Mouse (Mus musculus) retina, embryonic 14.5 days (tissue): ENCODE measurements around the gene Gramd1b.

Experiments used
- DNase-seq: peaks from one replicate; pipeline ENCODE4 v3.0.0-alpha.2; 2015; ENCODE audit warnings: low spot score

Gramd1b gene

GRCm38 (mm10) chr9:40397471-40398245 is 133.5 kb downstream of the Gramd1b start:
- DNase-seq = no peak

DNA sequence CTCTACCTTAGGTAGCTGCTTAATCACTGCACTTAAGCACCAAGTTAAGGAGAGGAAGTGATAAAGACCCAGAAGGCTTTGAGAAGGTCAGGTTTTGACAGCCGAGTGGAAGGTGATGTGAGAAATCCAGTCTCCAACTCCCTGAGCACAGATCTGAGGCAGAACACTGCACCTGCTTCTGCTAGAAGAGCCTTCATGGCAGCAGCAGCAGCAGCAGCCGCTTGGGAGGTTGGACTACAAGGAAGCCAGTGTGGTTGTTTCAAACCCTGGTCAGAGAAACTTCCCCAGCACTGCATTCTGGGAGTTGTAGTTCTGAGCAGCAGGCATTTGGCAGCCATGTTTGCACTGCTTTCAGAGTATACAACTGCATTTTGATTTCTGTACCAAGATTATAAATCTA is 134.1 kb downstream of the Gramd1b start:
- peak; percentile 82 for DNase-seq

DNA sequence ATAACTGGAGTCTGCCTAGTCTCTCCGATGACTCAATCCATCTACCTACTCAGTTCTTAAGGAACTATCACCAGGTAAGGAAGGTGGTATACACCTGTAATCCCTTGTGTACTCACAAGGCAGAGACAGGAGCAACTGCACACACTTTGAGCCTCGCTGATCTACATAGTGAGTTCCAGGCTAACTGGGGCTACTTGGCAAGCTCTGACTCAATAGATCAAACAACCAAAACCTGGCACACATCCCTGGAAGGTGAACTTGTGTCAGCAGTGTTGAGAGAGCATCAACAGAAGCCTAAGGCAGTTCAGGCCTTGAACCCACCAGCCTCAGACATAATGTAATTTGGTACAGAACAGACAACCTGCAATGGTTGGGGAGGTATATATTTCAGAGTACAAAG is 135.0 kb downstream of the Gramd1b start:
- DNase-seq = no peak

- DNase-seq = peak; percentile 69
These were observed 139.1 kb downstream of the Gramd1b start for GRCm38 (mm10) chr9:40391852-40392695.

DNA sequence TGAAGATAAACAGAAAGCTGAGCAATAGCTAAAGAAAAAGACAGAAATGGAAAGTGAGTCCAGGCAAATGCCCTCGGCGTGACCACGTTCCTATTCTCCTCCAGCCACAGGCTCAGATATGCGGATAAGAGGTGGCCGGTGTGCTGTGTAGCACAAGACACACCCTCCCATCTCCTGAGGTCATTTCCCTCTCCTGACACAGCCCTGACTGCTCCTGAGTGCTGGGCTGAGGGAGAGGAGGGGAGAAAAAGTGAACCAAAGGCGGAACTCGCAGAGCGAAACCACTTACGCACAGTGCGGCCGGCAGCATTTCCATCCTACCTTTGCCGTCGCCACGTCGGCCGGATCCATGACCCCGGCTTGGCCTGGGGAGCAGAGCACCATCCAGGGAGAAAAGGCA is 139.8 kb downstream of the Gramd1b start:
- no peak for DNase-seq

DNA sequence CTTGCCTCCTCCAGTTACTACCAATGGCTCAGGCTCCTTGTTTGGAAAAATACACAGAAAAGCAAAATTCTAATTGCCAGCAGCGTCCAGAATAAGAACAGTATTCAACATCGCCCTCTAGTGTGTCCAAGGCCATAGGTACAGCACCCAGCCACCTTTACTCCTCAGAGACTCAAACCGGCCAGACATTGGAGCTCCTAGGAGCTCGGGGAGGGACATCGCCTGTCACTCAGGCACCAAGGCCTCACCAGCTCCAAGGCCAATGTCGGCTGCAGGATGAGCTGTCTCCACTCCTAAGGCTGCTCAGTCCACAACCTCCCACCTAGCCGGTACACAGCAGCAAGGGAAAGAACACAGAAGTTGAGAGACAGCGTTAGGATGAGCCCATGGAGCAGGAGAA is 140.3 kb downstream of the Gramd1b start:
- peak; percentile 69 for DNase-seq

- no peak for DNase-seq
These were observed 140.8 kb downstream of the Gramd1b start for GRCm38 (mm10) chr9:40390396-40390760.

GRCm38 (mm10) chr9:40389669-40390395 is 141.4 kb downstream of the Gramd1b start:
- DNase-seq = no peak

DNA sequence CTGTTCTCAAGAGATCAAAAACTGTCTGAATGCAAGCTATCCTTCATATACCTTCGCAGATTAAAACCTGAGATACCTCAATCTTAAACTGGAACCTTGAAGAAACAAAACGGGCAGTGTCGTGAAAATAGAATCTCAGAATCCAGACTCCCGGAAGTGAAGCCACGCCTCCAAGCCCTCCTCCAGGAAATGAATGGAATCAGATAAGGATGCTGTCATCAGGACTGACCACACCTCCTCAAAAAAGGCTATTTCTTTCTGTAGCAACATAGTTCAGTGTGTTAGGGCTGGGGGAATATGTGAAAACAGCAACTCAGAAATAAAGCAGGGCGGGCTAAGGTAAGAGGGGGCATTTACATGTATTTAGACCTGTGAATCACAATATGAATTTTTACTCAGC is 142.0 kb downstream of the Gramd1b start:
- DNase-seq = no peak

DNA sequence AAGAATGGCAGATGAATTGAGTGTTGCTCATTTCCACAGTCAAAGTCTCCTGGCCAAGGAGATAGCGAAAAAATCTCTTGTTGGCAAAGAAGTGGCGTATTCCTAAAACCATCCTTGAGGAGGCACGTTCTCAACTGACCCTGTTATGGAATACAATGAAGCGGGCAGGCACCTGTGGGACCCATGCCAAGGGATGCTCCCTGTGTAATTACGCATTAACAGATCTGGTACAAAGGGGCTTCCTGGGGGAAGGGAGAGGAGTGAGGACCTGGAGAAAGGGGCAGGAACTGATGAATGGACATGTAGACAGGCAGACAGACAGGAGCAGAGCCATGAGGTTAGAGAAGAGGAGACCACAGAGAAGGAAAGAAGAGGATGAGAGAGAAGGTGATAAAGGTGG is 146.4 kb downstream of the Gramd1b start:
- DNase-seq = no peak

- no peak for DNase-seq
These were observed 148.7 kb downstream of the Gramd1b start for GRCm38 (mm10) chr9:40382508-40382907.

DNA sequence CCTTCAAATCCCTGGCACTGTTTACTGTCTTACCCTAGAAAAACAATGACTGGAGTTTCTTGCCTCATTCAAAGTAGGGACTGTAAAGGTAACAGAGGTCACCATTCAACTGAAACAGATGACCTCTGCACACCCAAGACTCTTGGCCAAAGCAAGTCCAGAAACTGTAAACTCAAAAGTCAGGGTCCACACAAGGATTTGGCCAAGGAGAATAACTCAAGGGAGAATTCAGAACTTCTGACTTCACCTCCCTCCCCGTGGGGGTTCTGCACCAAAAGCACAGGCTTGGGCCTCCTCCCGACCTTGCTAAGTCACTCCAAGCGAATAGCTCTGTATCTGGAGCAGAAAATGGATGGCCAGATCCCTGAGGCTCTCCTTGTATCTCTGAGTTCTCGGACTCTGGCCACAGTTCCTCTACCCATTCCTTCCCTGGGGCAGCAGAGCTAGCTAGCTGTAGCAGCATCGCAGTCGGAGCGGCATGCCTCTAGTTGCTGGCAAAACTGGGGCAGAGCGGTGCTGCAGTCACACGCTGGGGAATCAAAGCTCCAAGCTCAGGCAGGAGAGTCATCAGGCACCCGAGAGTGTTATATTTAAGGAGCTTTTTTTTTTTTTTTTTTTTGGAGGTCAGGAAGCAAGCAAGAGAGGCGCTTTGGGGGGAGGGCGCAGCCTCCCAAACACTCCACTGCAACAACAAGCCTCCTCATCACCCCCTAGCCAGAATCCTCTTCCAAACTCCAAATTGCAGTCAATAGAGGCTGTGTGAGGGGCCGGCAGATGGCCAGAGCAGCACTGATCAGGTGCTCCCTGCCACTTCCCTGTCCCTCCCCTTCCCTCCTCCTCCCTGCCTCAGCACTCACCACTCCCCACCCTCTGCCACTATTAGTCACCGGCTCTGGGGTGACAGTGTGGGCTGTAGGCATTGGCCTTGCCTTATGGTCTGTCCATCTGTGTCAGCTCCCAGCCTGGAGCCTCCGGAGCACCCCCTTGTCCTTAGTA is 149.5 kb downstream of the Gramd1b start:
- peak; percentile 64 for DNase-seq

DNA sequence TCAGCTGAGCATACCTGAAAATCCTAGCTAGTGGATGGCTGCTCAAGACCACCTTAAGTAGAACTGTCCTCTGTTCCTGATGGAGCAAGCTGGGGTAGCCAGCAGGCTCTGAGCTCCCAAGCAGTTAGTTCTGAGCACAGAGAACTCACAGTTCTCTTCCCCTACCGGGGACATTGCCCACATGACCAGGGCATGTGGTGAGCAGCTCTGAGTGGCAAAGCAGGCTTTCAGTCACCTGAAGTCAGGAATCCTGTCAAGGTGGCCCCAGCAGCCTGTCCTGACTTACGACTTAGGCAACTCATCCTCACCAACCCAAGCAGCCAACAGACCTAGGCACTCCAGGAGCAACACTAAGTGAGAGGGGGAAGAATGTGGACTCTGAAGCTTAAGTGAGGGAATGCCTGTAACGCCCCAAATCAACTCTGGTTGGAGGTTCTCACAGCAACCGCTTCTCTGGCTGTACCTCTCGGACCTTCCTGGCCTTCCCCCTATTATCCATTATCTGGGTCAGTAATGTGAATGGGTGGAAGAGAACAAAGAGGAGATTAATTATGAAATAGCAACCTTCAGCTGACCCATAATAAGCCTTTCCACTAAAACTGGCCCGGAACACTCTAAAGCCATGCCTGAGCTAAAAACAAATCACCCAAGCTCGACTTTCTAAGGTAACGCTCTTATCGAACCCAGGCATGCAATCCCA is 154.3 kb downstream of the Gramd1b start:
- DNase-seq = peak; percentile 63

DNA sequence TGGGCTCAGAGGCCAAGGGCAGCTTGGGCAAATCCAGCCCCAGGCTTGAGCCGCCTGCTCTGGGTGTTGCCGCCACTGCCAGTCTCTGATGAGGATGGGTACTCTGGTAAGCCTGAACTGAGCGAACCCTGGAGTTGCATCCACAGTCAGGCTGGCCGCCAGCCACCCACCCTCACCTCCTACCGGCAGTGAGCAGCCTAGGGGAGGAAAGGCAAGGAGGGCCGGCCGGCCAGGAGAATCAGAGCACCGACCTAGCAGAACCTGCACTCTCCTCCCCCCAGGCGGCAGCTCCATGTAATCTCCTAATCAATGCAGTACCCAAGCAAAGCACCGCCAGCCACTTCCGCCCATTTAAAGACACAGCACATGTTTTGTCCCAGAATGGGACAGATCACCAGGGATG is 155.0 kb downstream of the Gramd1b start:
- DNase-seq = peak; percentile 76

DNA sequence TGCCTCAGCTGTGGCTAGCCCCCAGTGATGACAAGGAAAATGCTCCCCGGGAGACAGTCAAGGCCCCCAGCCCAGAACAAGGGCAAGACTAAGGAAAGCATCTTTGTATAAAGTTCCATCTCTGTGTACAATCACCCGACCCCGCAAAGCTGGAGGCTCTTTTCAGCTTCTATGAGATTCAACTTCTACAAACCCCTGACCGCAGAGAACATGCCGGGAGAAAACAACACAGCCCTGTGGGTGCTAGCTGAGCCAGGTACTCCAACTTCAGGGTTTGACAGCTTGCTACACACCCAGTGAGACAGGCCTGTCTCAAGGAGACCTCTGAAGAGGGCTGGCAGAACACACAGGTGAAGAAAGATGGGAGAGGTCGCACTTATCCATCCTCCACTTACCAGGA is 155.7 kb downstream of the Gramd1b start:
- no peak for DNase-seq

DNA sequence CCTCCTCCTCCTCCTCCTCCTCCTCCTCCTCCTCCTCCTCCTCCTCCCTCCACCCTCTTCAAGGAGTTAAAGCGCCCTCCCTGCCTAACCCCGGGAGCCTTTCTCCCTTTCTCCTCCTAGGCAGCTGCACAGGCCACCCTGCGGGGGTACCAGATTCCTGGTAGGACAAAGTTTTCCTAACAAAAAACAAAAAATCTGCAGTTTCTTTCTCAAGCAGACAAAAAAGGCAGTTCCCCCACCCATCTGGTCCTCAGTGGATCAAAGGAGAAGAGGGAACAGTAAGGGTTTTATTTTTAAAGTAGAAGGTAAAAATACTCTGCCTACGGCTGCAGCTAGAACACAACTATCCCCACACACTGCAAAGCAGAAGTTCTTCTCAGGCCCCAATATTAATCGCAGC is 156.2 kb downstream of the Gramd1b start:
- no peak for DNase-seq

DNA sequence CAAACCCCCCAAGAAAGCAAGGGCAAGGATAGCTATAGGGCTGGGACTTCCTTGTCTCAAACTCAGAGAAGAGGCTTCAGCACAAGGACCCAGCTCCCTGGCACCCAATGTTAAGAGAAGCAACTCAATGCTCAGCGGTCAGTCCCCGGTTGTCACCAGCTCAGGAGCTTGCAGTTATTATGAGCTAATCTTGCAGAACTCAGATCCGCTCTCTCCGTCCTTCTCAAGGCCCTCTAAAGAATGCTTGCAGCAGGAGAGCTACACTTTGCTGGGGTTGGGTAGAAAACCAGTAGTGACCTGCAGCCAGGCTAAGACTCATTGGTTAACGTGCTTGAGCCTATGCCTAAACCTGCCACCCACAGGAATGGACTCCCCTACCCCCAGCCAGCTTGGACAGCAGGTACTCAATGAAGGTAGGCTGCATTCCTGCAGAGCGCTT is 156.6 kb downstream of the Gramd1b start:
- DNase-seq = no peak

GRCm38 (mm10) chr9:40374052-40374451 is 157.1 kb downstream of the Gramd1b start:
- no peak for DNase-seq

DNA sequence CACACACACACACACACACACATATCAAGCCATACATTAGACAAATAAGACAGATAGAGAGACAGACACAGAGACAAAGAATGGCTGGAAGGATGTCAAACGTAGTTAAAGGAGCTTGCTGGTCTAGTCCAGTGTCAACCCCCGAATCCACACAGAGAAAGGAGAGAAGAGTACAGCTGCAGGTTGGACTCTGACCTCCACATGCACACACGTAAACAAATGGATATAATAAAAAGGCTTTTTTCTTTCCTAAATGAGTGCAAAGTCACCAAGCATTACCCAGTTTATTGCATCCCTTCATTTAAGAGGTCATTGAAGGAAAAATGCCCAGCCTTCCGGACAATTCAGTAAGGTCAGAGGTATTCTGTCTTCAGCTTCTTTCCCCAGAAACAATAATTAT is 161.0 kb downstream of the Gramd1b start:
- DNase-seq = no peak

DNA sequence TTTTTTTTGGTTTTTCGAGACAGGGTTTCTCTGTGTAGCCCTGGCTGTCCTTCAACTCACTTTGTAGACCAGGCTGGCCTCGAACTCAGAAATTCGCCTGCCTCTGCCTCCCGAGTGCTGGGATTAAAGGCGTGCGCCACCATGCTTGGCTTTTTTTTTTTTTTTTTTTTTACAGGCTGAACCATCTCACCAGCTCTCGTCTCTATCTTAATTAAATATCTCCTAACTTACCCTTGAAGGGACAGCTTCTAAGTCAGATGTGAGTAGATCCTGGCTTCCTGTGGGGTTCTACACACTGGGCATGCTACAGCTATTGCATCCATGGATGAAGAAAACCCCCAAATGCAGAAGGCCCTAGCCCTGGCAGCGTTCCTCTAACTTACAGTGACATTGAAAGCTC is 164.4 kb downstream of the Gramd1b start:
- DNase-seq = no peak

DNA sequence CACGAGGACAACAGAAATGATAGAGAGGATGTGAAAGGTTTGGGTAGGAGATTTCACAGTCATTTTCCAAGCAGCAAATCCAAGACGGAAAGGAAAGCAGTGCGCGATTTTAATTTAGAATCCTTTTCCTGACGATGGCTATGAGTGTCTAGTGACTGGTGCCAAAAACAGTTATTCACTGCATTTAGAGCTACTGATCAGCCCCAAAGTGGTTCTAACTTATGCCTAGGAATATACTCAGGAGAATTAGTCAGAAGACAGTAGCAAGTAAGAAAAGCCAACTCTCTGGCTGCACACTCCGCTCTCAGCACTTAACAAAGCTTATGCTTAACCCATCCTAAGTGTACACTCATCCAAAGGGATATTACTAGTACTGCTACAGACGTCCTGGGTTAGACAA is 166.9 kb downstream of the Gramd1b start:
- no peak for DNase-seq
